Mouse (Mus musculus): ENCODE results near the gene Vmn2r104. TPM values are rescaled to one million over a fixed set of nuclear protein-coding genes. Genes with fewer than 3 reads are reported as not detected.

The Vmn2r104 gene
- total RNA-seq (2023; ENCODE audit: inconsistent age) = not detected in 4 replicates

GRCm38 (mm10) chr17:20048236-20048635, at the start of gene Vmn2r104:
TSS of gene Vmn2r104 (minus strand) at chr17:20048336.

Other genes starting within 250 kb of the Vmn2r104 start
- gene Fpr-rs7, start 65.9 kb upstream of the Vmn2r104 start, total RNA-seq (2023; ENCODE audit: inconsistent age) = not detected in 4 replicates
- gene Fpr-rs6, start 134.8 kb upstream of the Vmn2r104 start, total RNA-seq (2023; ENCODE audit: inconsistent age) = not detected in 4 replicates
- not detected in 4 replicates for gene Vmn2r105, start 186.7 kb upstream of the Vmn2r104 start, total RNA-seq (2023; ENCODE audit: inconsistent age)
- gene Vmn2r106, start 237.2 kb upstream of the Vmn2r104 start, total RNA-seq (2023; ENCODE audit: inconsistent age) = not detected in 4 replicates